Mouse (Mus musculus) neutrophil, adult 65 days (primary cell): ENCODE results near the gene Uchl1. TPM values are rescaled to one million over a fixed set of nuclear protein-coding genes. Genes with fewer than 3 reads are reported as not detected.

Experiments used
- total RNA-seq: library from RNA; stranded (reverse); gene quantifications from 2 replicates; pipeline ENCODE4 v1.2.4, GENCODE M21; 2023

Gene Uchl1
- total RNA-seq: not detected in 2 replicates

GRCm38 (mm10) chr5:66675983-66676382, at the start of gene Uchl1:
Uchl1 (plus strand) TSS chr5:66676091.

Other genes starting within 250 kb of the Uchl1 start
- gene Apbb2, start 57.3 kb upstream of the Uchl1 start, total RNA-seq: 0.25 and 0.54 TPM in 2 replicates
- 0.09 and 0.23 TPM in 2 replicates for gene Limch1, start 69.7 kb downstream of the Uchl1 start, total RNA-seq